Mouse (Mus musculus) lung, adult 18-20 months (tissue): ENCODE measurements around the gene Rapgef2.
"Not testable (repeated sequence)": the region's sequence is repeated elsewhere in the genome, so short reads cannot be mapped to it uniquely, and the experiment has no call there.

Experiments used
- DNase-seq, 2 experiments: peaks; one replicate each; pipeline ENCODE4 v3.0.0; 2022; ENCODE audit warnings: mixed read lengths in 2 of 2

The Rapgef2 gene

GRCm38 (mm10) chr3:79083030-79083429 is 203.3 kb downstream of the Rapgef2 start:
- no peak for DNase-seq

- DNase-seq: no peak
Measured at GRCm38 (mm10) chr3:79079076-79079475, 207.2 kb downstream of the Rapgef2 start.

- DNase-seq: no peak
Measured at GRCm38 (mm10) chr3:79074970-79075369, 211.3 kb downstream of the Rapgef2 start.

- no peak for DNase-seq
Measured at GRCm38 (mm10) chr3:79073541-79074244, 212.6 kb downstream of the Rapgef2 start.

GRCm38 (mm10) chr3:79071561-79071960 is 214.8 kb downstream of the Rapgef2 start:
- DNase-seq: no peak

- no peak for DNase-seq
Measured at GRCm38 (mm10) chr3:79069891-79070290, 216.4 kb downstream of the Rapgef2 start.

GRCm38 (mm10) chr3:79068976-79069375 is 217.3 kb downstream of the Rapgef2 start:
- no peak for DNase-seq

- no peak for DNase-seq
Measured at GRCm38 (mm10) chr3:79066455-79067055, 219.8 kb downstream of the Rapgef2 start.

- DNase-seq: no peak
Measured at GRCm38 (mm10) chr3:79064096-79064495, 222.2 kb downstream of the Rapgef2 start.

- no peak for DNase-seq
Measured at GRCm38 (mm10) chr3:79061426-79061825, 224.9 kb downstream of the Rapgef2 start.

GRCm38 (mm10) chr3:79058491-79058890 is 227.8 kb downstream of the Rapgef2 start:
- DNase-seq: not testable (repeated sequence)

- no peak for DNase-seq
Measured at GRCm38 (mm10) chr3:79045251-79045650, 241.1 kb downstream of the Rapgef2 start.

- peak in 1 of 2 experiments; percentile 27 for DNase-seq
Measured at GRCm38 (mm10) chr3:79042973-79043372, 243.3 kb downstream of the Rapgef2 start.

GRCm38 (mm10) chr3:79039666-79040450 is 246.5 kb downstream of the Rapgef2 start:
- DNase-seq: peak in 1 of 2 experiments; percentile 30

GRCm38 (mm10) chr3:79039008-79039407 is 247.3 kb downstream of the Rapgef2 start:
- DNase-seq: no peak

- DNase-seq: no peak
Measured at GRCm38 (mm10) chr3:79034457-79034856, 251.9 kb downstream of the Rapgef2 start.

GRCm38 (mm10) chr3:79030855-79031254 is 255.5 kb downstream of the Rapgef2 start:
- DNase-seq: no peak

- DNase-seq: peak in 1 of 2 experiments; percentile 8
Measured at GRCm38 (mm10) chr3:79028153-79028878, 258.0 kb downstream of the Rapgef2 start.

- DNase-seq: no peak
Measured at GRCm38 (mm10) chr3:79025983-79026382, 260.3 kb downstream of the Rapgef2 start.

- no peak for DNase-seq
Measured at GRCm38 (mm10) chr3:79023735-79024328, 262.5 kb downstream of the Rapgef2 start.

GRCm38 (mm10) chr3:79022690-79023089 is 263.6 kb downstream of the Rapgef2 start:
- no peak for DNase-seq

GRCm38 (mm10) chr3:79017440-79017839 is 268.9 kb downstream of the Rapgef2 start:
- no peak for DNase-seq

GRCm38 (mm10) chr3:79016830-79017229 is 269.5 kb downstream of the Rapgef2 start:
- no peak for DNase-seq
